Mouse (Mus musculus): Measurements from ENCODE around the gene Npcd.

DNA sequence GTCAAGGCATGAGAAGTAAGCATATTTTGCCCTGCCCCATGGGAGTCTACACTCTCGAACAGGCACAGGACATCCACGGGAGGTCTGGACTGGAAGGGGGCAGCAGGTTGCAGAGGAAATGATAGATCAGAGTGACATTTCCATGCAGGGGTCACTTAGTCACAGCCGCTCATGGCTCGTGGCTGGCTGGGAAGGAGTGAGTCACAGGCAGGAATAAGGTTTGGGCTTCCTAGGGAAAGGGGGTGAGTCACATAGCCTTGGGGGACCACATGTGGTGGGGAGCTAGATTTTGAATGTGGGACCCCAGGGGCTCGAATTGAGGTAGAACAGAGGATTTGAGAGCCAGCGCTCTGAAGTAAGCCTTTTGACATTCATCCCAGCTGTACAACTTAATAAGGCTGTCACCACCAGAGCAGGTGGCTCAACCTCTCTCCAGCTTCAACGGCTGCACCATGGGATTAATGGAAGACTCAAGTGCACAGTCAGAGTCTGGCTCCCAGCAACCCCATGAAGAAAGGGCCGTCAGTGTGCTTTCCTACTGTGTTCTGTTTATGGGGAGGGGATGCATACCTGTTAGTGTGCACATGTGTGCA, 20.3 kb downstream of the Npcd start:
- TF ChIP-seq POLR2A (IDR thresholded peaks at IDR 0.05; ENCODE audit: borderline replicate concordance, low read depth, low read length): no peak
- TF ChIP-seq CTCF (IDR thresholded peaks at IDR 0.05; ENCODE audit: low read depth, low read length): no peak
